Mouse (Mus musculus) neural tube, embryonic 12.5 days (tissue): ENCODE data around the gene Pde6b. TPM values are rescaled to one million over a fixed set of nuclear protein-coding genes. Genes with fewer than 3 reads are reported as not detected.

Source experiments
- ATAC-seq: fragments of 200-750 bp; cut with Nextera tagmentation; 2 replicates; pipeline ENCODE4 v1.8.0; 2017; ENCODE audit warnings: low read depth, mild to moderate bottlenecking, moderate TSS enrichment, moderate library complexity; ENCODE audit not compliant: low FRiP score
- H3K27ac ChIP-seq: fragments of 300-500 bp; sonication (generic); 2 replicates; pipeline ENCODE4 v1.5.1; 2016
- H3K27me3 ChIP-seq: fragments of 300-500 bp; sonication (generic); replicated peaks from 2 replicates; pipeline ENCODE4 v1.6.1; 2016; ENCODE audit warnings: mild to moderate bottlenecking
- H3K36me3 ChIP-seq: fragments of 300-500 bp; sonication (generic); 2 replicates; pipeline ENCODE4 v1.6.1; 2016; ENCODE audit warnings: mild to moderate bottlenecking
- H3K4me1 ChIP-seq: fragments of 300-500 bp; sonication (generic); 2 replicates; pipeline ENCODE4 v1.6.1; 2016
- H3K4me2 ChIP-seq: fragments of 300-500 bp; sonication (generic); replicated peaks from 2 replicates; pipeline ENCODE4 v1.6.1; 2016; ENCODE audit warnings: mild to moderate bottlenecking
- H3K4me3 ChIP-seq: fragments of 300-500 bp; sonication (generic); 2 replicates; pipeline ENCODE4 v1.5.1; 2016
- H3K9ac ChIP-seq: fragments of 300-500 bp; sonication (generic); 2 replicates; pipeline ENCODE4 v1.6.1; 2016; ENCODE audit warnings: mild to moderate bottlenecking
- H3K9me3 ChIP-seq: fragments of 300-500 bp; sonication (generic); 2 replicates; pipeline ENCODE4 v1.6.1; 2016; ENCODE audit warnings: mild to moderate bottlenecking
- WGBS: fragments of 180-500 bp; shearing (Covaris S2); methylation state at CpG from one replicate; pipeline ENCODE4 v1.1.7; 2016; 5-methylcytosine and 5-hydroxymethylcytosine counted together
- polyA plus RNA-seq: library from polyadenylated mRNA; unstranded; fragments of >200 nt; fragmentation: Nextera tagmentation; extraction: Ambion mirVana; gene quantifications from 2 replicates; pipeline ENCODE4 v1.2.1, GENCODE M21; 2016

Gene Pde6b
- polyA plus RNA-seq = 0.75 TPM in 1 of 2 replicates, not detected in the other

GRCm38 (mm10) chr5:108388201-108388600 is at the start of gene Pde6b:
Pde6b (plus strand) TSS chr5:108388391.
- H3K27ac ChIP-seq = no peak within 1 kb of the TSS
- WGBS = 83% methylated on average over 7 of the region's 7 CpGs
- no peak within 1 kb of the TSS for H3K4me2 ChIP-seq
- ATAC-seq = no peak
- H3K4me3 ChIP-seq = no peak within 1 kb of the TSS
- no peak within 1 kb of the TSS for H3K9ac ChIP-seq
- H3K4me1 ChIP-seq = no peaks in the 10 kb centered on the region
- H3K9me3 ChIP-seq = no peaks in the 10 kb centered on the region
- H3K36me3 ChIP-seq = no peaks in the 10 kb centered on the region
- no peaks in the 10 kb centered on the region for H3K27me3 ChIP-seq

DNA sequence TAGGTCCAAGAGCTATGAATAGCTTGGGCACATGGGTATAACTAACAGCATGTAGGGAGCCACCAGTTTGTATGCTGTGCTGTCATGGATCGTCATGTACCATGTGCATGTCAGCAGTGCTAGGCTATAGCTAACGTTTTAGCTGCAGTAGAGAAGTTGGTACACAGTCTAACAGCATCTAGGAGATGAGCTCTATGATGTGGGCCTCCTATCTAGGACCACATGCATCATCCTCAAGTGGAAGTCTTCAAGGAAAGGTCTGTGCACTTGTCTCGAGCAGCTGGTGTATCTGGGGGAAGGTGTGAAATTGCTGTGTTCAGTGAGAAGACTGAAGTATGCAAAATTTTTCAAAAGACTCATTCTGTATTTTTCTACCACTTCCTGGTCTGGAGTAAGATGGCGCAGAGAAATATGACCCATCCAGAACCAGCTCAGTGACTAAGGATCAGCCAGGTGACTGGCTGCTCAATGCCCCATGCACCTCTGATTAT is 44.5 kb upstream of the Pde6b start:
- H3K4me1 ChIP-seq = no peaks in the 10 kb centered on the region
- H3K36me3 ChIP-seq = peaks cover 39% of the 10 kb centered on the region
- 92% methylated on average over 4 of the region's 4 CpGs for WGBS
- H3K4me3 ChIP-seq = no peak overlapping the region
- H3K9me3 ChIP-seq = no peaks in the 10 kb centered on the region
- no peak overlapping the region for H3K9ac ChIP-seq
- H3K4me2 ChIP-seq = no peak overlapping the region
- H3K27ac ChIP-seq = no peak overlapping the region
- no peaks in the 10 kb centered on the region for H3K27me3 ChIP-seq
- no peak for ATAC-seq

DNA sequence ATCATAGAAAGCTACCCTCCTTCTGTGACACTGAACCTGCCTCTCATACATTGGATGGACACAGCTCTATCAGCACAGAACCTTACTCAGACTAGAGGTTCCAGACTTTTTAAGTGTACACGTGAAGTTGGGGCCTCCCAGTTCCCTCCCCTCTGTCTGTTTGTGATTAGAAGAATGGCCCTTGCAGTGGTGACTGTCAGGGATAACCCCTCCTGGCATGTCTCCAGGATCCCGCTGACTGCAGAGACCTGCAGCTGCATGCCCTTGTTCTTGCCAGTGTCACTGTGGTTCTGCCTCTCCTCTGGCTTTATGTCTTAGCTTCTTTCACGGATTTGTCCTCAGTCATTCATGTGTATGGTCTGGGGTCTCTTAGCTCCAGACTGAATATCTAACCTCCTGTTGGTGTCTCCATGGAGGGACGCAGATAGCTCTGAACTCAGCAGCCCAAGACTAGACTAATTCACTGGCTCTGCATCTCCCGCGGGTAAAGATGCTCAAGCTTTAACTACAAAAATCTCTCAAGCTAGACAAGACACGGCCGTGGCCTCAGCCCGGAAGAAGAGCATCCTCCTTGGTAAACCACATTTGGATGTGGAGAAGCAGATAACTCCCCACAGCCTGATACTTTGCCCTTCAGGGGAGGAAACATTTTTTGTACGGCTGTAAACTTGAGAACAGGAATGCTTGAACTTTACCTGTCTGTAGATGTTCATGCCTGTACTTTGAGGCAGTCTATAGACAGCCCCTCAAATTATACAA is 42.7 kb upstream of the Pde6b start:
- H3K4me2 ChIP-seq = no peak overlapping the region
- no peaks in the 10 kb centered on the region for H3K9me3 ChIP-seq
- no peak overlapping the region for H3K9ac ChIP-seq
- H3K27me3 ChIP-seq = no peaks in the 10 kb centered on the region
- ATAC-seq = no peak
- H3K4me1 ChIP-seq = no peaks in the 10 kb centered on the region
- H3K36me3 ChIP-seq = peaks cover 39% of the 10 kb centered on the region
- no peak overlapping the region for H3K4me3 ChIP-seq
- H3K27ac ChIP-seq = no peak overlapping the region
- WGBS = 89% methylated on average over 10 of the region's 10 CpGs

DNA sequence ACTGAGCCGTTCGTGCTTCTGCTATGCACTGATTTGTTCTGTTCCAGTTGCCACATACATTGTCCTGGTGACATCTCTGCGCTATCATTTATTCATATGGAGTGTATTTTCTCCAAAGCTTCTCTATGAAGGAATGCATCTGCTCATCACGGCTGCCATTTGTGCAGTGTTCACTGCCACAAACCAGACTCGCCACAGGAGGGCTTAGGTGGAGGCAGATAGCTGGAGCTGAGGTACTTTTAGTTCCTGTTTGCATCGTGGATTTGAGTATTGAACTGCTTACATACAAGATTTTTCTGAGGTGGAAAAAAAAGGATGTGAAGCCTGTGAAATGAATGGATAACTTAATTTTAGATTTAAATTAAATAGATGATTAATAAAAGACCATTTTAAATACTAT is 40.3 kb upstream of the Pde6b start:
- no peaks in the 10 kb centered on the region for H3K9me3 ChIP-seq
- H3K27me3 ChIP-seq = no peaks in the 10 kb centered on the region
- H3K9ac ChIP-seq = no peak overlapping the region
- H3K4me1 ChIP-seq = no peaks in the 10 kb centered on the region
- no peak overlapping the region for H3K4me3 ChIP-seq
- no peak overlapping the region for H3K27ac ChIP-seq
- peaks cover 38% of the 10 kb centered on the region for H3K36me3 ChIP-seq
- 88% methylated on average over 6 of the region's 6 CpGs for WGBS
- H3K4me2 ChIP-seq = no peak overlapping the region
- ATAC-seq = no peak

DNA sequence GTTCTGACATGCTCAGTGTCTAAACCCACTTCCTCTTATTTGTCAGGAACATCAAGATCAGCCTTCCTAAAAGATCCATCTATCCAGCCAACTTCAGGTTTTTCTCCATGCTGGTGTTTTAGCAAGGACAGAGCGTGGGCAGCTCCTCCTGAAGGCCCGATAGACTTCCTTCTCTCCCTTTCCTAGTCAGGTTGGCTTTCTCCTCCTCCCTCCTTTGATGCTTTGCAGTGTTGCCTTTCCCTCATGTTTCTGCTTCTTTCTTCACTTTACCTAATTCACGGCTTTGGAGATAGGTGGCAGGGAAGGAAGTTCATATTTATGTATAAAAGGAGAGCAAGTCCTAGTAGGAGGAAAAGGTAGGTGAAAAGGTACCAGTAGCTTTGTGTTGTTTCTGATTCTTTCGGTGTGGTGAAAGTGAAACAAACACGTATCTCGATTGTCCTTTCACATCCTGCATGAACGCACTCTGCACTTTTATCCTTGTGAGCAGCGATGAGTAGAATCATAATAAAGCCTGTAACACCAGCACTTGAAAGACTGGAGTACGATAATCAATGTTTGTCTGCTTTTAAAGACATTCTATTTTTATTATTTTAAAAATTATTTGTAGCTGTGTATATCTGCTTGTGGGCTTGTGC is 38.6 kb upstream of the Pde6b start:
- Histone ChIP-seq H3K4me2 (no peak overlapping the region), H3K27me3 (no peaks in the 10 kb centered on the region), H3K4me3 (no peak overlapping the region), H3K9ac (no peak overlapping the region), H3K27ac (no peak overlapping the region), H3K9me3 (no peaks in the 10 kb centered on the region), H3K4me1 (no peaks in the 10 kb centered on the region), H3K36me3 (peaks cover 30% of the 10 kb centered on the region)
- ATAC-seq = no peak
- WGBS = 94% methylated on average over 9 of the region's 9 CpGs

DNA sequence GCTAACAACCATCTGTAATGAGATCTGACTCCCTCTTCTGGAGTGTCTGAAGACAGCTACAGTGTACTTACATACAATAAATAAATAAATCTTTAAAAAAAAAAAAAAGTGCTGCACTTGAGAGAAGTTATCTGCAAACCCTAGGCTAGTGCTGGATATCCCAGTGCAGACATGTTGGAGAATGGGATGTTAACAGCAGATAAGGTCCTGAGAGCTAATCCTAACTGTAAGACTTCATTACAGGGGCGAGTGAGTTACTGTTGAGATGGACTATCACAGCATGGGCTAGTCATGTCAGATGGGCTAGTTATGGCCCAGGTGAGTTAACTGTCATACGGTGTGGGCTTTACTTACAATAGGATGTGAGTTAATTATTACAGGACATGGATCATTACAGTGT is 34.1 kb upstream of the Pde6b start:
- no peak for ATAC-seq
- H3K27me3 ChIP-seq = no peaks in the 10 kb centered on the region
- no peaks in the 10 kb centered on the region for H3K9me3 ChIP-seq
- no peak overlapping the region for H3K9ac ChIP-seq
- no peak overlapping the region for H3K4me2 ChIP-seq
- H3K36me3 ChIP-seq = peaks cover 7% of the 10 kb centered on the region
- 77% methylated on average over 2 of the region's 2 CpGs for WGBS
- H3K4me1 ChIP-seq = no peaks in the 10 kb centered on the region
- no peak overlapping the region for H3K27ac ChIP-seq
- no peak overlapping the region for H3K4me3 ChIP-seq

- ATAC-seq = no peak
- H3K9ac ChIP-seq = no peak overlapping the region
- H3K9me3 ChIP-seq = no peaks in the 10 kb centered on the region
- H3K4me2 ChIP-seq = no peak overlapping the region
- H3K27me3 ChIP-seq = peaks cover 2% of the 10 kb centered on the region; the same call in 1 of the 2 replicates
- H3K27ac ChIP-seq = no peak overlapping the region
- 91% methylated on average over 1 of the region's 1 CpGs for WGBS
- H3K36me3 ChIP-seq = no peaks in the 10 kb centered on the region
- no peak overlapping the region for H3K4me3 ChIP-seq
- H3K4me1 ChIP-seq = no peaks in the 10 kb centered on the region
Measured at GRCm38 (mm10) chr5:108357862-108358261, 30.3 kb upstream of the Pde6b start.

DNA sequence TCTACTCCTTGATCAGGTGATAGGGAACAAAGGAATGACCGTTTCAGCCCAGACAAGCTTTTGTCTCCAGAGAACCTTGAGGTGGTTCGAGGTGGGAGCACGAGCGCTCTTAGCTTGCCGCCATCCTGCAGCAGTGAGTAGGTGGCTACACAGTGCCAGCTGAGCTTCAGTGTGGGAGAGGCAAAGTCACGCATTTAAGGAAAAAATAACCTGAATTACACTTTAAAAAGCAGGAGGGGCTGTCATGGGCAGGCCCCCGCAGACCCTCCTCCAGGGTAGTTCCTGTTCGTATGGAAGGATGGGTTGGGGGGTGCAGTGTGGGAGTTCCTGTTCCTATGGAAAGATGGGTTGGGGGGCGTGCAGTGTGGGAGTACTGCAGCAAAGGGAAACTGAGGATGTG is 28.7 kb upstream of the Pde6b start:
- Histone ChIP-seq H3K27me3 (peaks cover 16% of the 10 kb centered on the region), H3K4me3 (no peak overlapping the region), H3K36me3 (no peaks in the 10 kb centered on the region), H3K4me1 (no peaks in the 10 kb centered on the region), H3K9ac (no peak overlapping the region), H3K4me2 (no peak overlapping the region), H3K9me3 (no peaks in the 10 kb centered on the region), H3K27ac (no peak overlapping the region)
- 90% methylated on average over 9 of the region's 9 CpGs for WGBS
- ATAC-seq = no peak

DNA sequence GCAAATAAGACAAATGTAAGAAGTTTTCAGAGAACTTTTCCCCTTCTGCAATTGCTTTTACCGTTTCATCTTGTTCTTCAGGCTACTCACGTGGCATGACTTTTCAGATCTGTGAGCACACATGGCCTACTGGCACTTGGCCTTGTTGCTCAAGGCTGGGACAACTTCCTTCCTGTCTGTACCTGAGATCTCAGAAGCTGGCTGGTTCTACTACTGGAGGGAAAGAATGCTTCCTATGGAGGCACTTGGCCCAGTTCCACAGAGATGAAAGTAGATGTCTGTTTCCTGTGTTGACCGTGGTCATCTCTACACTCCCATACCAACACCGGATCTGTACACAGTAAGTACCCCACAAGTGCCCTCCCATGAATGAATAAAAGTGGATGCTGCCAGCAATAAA is 28.0 kb upstream of the Pde6b start:
- no peaks in the 10 kb centered on the region for H3K9me3 ChIP-seq

DNA sequence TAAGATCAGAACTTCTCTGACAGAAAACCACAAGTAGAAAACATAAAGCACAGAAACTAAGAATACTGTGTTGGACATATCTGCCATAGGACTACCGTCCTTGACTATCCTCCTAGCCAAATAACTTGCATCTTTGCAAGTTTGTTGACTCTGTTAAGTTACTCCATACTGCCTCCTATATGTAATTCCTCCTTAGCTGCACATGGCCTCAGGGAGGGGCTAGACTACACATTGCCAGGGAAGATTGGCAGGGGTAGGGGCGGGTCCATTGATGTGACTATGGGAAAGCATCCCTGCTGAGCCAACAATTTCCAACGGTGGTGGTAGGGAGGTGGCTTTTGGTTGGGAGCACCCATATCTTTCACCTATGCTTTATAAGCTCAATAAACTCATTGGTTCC is 25.9 kb upstream of the Pde6b start:
- Histone ChIP-seq H3K27me3 (peaks cover 44% of the 10 kb centered on the region), H3K9ac (no peak overlapping the region), H3K4me3 (no peak overlapping the region), H3K36me3 (no peaks in the 10 kb centered on the region), H3K4me1 (peaks cover 12% of the 10 kb centered on the region), H3K4me2 (no peak overlapping the region), H3K9me3 (no peaks in the 10 kb centered on the region), H3K27ac (no peak overlapping the region)
- 32% methylated on average over 3 of the region's 3 CpGs for WGBS
- no peak for ATAC-seq

More for the DNA sequence above, 28.0 kb upstream of the Pde6b start:
- no peak for ATAC-seq
- Histone ChIP-seq H3K4me3 (no peak overlapping the region), H3K27me3 (peaks cover 24% of the 10 kb centered on the region), H3K36me3 (no peaks in the 10 kb centered on the region), H3K9ac (no peak overlapping the region), H3K4me1 (no peaks in the 10 kb centered on the region), H3K4me2 (no peak overlapping the region), H3K27ac (no peak overlapping the region)
- WGBS = 85% methylated on average over 4 of the region's 4 CpGs

DNA sequence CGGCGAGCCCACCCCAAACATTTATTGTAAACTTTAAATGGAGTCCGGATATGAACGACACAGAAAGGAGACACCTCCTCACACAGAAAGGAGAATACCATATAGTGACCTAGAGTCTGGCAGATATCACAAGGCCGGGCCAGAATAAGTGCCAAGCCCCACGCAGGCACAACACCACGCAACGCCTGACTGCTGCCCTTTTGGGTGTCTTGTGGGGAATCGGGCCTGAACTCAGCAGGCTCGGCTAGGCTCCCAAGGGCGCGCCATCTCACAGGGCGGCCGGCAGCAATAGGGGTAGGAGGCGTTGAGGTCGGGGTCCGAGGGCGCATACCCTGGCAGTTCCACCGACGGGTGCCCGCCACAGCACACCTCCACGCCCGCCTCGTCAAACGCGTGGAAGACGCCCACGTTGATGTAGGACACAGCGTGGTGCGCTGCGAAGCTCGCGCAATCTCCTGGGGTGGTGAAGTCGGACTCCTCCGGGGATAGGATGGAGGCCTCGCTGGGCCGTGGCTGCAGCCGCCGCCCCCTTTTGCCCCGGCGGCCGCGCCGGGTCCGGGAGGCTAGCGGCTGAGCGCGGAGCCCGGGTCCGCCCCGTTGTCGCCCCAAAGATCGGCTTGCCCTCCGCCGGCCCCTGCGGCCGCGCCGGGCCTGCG is 21.7 kb upstream of the Pde6b start:
- H3K27ac ChIP-seq = no peak overlapping the region
- H3K4me3 ChIP-seq = peak overlapping the region; percentile 55
- no peaks in the 10 kb centered on the region for H3K9me3 ChIP-seq
- peaks cover 82% of the 10 kb centered on the region for H3K27me3 ChIP-seq
- H3K36me3 ChIP-seq = no peaks in the 10 kb centered on the region
- ATAC-seq = peak; percentile 7; the same call in 1 of the 2 replicates
- WGBS = 2% methylated on average over 60 of the region's 60 CpGs
- peaks cover 27% of the 10 kb centered on the region for H3K4me1 ChIP-seq
- peak overlapping the region; percentile 56 for H3K9ac ChIP-seq
- H3K4me2 ChIP-seq = peak overlapping the region; percentile 96
